Mouse (Mus musculus) stomach, postnatal 0 days (tissue): ENCODE measurements at regions not wholly inside any gene's neighbourhood (a gene's known extent, or its start where the extent isn't known, plus 50 kb on each side); places are given as distances from the start of the nearest gene placed in this dataset.

Experiments
- CTCF ChIP-seq: IDR thresholded peaks from 2 replicates; pipeline ENCODE4 v1.5.1; 2016; ENCODE audit warnings: antibody characterized with exemption, low read depth, mild to moderate bottlenecking, moderate library complexity
- EP300 ChIP-seq: optimal IDR thresholded peaks from 2 replicates; pipeline ENCODE3; 2016; ENCODE audit warnings: antibody characterized with exemption

DNA sequence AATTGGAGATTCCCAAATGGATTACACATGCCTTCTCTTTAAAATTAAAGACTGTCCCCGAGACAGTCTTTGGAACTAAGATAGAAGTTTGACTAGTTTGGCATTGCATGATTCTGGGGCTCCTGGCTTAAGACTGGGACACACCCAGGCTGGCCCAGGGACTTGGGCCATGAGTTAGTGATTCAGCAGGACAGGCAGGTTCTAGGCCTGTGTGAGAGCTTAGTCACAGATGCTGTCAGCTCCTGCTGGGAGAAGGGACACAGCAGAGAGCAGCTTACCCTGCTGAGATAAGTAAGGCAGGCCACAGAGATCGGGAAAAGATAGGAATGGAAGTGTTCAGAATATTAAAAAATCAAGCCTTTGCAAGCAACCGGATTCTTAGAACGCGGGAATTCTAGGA lies 127.6 kb upstream of the Mb21d2 start:
- TF ChIP-seq CTCF (no peak), EP300 (no peak)
